Mouse (Mus musculus) layer of hippocampus, postnatal 25 days (tissue): ENCODE data around the gene Itpripl1. TPM values are rescaled to one million over a fixed set of nuclear protein-coding genes. Genes with fewer than 3 reads are reported as not detected.
"Not testable (repeated sequence)": the region's sequence is repeated elsewhere in the genome, so short reads cannot be mapped to it uniquely, and the experiment has no call there.

Source experiments
- DNase-seq, 2 experiments: peaks; one replicate each; pipeline ENCODE4 v3.0.0; 2022; ENCODE audit warnings: mixed read lengths in 2 of 2, low spot score in 1 of 2; ENCODE audit errors: extremely low spot score in 1 of 2
- total RNA-seq, 2 experiments: library from RNA; stranded (reverse); gene quantifications; 2 replicates each; pipeline ENCODE4 v1.2.3; 2021

The Itpripl1 gene
- 1 to 10 TPM; 2.5 to 2.8 TPM for total RNA-seq

DNA sequence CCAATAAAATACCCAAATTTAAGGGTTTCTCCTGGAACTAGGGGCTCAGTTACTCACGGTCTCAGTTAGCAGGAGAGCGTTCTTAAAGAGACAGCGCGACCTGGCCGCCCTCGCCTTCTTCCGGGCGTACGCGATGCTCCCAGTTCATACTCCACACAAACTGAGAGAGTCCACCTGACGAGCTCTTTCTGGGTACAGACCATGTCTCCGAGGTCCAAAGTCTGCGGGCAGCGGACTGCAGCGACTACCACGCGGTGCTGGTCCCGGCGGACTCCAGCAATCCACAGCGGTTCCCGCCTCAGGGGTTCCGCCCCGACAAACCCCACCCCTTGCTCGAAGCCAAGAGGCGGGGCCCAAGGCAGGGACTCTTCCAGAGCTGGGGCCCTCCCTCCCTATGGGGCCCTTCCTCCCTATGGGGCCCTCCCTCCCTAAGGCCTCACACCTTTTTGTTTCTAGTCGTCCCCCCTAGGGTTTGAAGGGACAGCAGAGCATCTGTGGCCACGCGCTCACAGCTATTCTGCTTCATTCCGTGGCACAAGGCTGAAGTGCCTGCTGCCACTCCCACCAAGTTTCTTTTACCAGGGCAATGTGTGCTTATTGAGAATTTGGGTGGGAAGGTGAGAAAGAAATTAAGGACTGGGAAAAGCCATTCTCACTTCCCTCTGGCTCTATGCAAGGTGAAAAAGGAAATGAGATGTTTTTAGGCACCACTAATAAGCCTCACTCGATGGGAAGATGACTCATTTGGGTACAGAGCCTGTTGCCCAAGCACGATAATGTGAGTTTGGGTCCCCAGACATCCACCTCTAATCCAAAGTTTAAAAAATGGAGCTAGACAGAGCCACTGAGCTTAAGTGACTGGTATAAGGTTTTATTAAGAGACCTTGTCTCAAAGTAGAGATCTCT, at the start of gene Itpripl1:
Itpripl1 (minus strand) TSS at position 285 of the 906 bp plus-strand sequence.
- DNase-seq, result peak; percentile 19 to 26

DNA sequence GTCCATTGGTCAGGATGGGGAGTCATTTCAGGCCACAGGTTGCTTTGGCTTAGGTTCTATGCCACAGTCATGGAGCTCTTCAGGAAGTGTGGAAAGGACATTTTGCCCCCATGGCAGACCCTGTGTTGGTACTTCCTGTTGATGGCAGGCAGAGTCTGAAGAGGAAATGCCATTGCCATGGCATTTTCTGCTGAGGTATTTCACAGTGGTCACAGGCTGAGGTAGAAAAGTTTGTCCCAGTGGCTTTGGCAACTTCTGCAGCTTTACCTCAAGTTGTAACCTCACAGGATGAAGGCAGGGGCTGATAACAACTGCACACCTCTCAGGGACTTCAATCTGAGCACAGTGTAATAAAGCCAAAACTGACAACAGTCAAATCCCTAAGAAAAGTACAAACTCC, 46.3 kb upstream of the Itpripl1 start:
- no peak for DNase-seq

DNA sequence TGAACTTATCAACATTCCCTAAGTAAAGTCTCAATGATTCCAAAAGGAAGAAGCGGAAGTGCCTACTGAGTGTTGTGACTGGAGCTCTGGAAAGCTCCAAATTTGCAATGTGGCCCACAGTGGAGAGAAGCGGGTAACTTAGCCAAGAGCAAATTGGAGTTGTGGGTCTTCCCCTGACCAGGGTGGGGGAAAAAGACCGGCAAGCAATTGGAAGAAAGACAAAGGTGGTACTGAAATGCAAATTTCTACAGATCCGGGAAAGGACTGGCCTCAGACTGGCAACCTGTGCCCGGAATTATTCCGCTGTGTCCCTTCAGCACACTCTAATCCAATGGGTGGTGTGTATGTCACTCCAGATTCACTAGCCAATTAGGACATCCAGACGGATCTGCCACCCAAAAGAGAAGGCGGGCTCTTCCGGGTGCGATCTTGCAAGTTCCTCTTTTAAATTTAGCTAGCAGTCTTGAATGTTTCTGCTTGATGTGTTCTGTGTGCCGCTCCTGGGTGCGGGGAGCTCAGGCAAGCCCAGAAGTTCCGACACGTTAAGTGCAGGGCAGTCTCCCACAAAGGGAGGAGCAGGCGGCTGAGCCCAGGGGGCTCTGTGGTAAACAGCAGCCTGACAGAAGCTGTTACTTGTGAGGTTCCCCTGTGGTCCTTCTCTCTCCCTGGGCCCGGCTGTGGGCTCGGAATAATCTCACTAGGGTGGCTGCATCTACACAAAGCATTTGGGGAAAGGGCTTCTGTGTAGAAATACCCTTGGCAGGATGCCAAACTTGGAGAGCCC, 39.5 kb upstream of the Itpripl1 start:
- DNase-seq, result peak; percentile 52 to 61

DNA sequence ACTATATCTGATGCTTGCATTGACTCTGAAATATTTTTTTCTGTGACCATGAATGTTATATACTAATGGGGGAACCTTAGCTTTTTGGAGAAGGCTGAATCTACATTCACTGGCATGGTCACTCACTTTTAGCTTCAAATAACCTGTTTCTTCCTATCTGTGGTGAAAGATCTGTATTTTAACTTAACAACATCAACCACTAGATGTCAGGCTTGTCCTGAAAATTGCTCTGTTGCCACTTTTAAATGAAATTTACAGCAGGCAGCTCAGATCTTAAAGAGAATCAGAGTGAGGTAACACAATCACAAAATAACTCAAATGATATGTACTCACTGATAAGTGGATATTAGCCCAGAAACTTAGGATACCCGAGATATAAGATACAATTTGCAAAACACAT, 23.0 kb upstream of the Itpripl1 start:
- DNase-seq, result not testable (repeated sequence)

DNA sequence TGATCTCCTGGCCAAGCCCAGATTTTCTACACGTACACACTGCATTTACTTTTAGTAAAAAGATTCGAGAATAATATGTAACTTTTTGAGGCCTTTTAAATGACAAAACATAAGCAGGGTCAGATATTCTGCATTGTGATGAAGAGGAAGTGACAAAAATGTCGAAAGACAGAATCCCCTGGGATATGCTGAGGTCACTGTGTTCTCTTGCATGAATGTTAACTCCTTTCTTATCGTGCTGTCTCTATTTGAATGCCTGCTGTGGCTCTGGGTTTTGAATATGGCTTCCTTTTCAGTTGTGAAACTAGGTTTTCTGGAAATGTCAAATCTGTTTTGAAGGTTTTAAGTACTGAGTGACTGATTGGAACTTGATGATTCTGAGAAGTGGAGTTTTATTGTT, 22.4 kb upstream of the Itpripl1 start:
- no peak for DNase-seq

DNA sequence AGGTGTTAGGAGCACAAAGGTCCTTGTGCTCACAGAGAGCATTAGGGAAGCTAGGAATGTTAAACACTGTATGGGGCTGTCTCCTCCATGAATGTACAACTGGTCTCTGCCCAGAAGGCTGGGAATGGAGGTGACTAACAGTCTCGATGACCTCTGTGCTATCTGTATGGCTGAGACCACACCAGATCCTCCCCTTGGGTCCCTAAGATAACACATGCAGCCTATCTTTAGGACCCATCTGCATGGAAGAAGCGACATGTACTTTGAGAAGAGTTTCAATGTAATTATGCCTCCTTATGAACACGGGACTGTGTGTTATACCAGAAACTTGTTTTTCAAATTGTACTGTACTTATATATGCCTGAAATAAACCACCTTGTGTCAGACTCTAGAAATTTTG, 2.5 kb upstream of the Itpripl1 start:
- no peak for DNase-seq

DNA sequence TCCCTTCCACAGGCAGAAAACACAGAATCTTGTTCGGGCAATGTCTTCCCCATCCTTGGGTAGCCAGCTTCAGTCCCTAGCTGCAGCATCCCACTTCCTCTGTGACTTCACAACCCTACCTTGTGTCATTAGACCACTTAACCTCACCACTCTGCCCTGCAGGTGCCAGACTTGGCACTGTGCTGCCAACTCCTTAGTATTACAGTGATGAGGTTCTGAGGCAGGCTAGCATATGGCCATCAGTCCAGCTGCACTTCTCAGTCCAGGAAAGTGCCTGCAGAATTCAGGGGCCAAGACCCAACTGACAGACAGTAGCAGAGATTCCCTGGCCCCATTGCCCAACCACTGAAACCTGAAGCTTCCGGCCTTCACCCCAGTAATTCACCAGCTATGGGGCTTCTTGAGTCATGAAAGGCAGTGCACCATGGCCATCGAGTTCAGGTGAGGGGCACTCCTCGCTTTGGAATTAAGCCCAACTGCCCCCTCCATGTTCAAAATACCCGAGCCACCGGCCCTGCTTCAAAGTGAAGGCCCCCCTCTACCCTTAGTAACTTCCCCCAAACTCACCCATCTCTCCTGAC, 575 bp downstream of the Itpripl1 start:
- DNase-seq, result no peak

DNA sequence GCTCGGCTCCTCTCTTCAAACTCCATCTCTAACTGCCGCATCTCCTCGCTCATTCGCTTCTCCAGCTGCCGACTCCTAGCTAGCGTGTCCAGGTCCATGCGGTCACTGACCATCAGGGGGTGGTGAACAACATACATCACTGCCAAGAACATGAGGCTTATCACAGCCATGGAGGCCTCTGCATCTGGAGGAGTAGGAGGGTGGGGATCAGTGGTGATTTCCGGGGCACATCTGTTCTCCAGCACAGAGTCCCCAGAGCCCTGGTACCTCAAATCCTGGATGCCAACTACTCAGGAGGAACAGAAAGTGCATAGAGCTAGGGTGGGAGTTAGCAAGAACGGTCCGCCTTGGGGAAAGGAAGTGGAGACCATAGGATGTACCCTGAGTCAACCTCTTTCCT, 1.2 kb downstream of the Itpripl1 start:
- no peak for DNase-seq

DNA sequence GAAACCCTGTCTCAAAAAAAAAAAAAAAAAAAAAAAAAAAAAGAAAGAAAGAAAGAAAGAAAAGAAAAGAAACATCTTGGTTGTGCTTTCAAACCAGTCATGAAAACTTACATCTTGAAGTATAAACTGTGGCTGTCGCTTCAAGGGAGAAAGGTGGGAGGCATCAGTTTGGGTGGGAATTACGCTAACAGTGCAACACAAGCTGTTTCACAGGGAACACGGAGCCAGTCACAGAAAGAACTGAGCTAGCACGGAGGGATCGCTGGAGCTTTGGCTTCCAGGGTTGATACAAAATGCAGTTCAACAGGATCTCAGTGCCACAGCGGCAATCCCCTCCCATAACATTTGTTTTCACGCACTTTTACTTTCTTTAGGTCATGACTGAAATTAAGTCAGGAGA, 3.2 kb downstream of the Itpripl1 start:
- DNase-seq, result no peak

DNA sequence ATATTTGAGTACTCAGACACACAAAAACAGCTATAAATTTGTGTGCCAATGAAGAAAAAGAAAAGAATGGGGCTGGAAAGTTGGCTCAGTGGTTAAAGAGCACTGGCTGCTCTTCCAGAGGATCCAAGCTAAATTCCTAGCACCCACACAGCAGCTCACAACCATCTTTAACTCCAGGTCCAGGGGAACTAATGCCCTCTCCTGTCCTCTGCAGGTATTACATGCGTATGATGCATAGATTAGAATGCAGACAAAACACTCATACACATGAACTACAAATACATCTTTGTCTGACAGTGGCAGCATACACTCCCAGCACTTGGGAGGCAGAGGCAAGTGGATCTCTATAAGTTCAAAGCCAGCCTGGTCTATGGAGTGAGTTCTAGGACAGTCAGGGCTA, 3.6 kb downstream of the Itpripl1 start:
- DNase-seq, result no peak

DNA sequence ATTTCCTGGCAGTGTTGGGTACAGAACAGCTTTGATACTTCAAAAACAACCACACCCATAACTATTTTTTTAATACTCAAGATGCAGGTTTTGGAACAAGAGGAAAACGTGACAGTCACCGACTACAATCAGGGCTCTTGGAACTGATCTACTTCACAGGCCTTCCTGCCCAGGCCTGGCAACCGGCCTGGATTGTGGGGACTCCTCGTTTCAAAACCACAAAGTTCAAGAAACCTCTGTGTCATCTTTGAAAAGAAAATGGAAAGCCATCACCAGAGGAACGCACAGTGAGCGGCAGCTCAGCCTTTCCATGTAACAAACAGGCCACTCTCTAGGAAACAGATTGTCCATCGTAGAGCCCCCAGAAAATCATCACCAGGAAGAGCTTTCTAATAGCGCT, 4.1 kb downstream of the Itpripl1 start:
- no peak for DNase-seq

DNA sequence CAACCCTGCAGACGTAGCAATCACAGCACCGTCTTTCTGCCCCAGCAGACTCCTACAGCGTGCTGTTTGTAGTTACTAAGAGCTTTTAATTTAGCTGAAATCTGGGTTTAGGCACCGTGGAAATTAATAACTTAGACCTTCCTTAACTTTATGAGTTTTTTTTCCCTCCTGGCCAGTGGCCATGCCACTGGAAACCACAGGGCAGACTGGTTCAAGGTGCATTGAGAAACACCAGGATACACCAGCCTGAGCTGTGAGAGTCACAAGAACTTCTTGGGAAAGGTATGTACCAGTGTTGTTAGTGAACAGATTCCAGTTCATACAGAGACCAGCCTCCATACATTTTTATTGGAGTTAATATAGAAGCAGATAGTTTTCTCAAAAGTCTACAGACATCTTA, 4.8 kb downstream of the Itpripl1 start:
- DNase-seq, result no peak

DNA sequence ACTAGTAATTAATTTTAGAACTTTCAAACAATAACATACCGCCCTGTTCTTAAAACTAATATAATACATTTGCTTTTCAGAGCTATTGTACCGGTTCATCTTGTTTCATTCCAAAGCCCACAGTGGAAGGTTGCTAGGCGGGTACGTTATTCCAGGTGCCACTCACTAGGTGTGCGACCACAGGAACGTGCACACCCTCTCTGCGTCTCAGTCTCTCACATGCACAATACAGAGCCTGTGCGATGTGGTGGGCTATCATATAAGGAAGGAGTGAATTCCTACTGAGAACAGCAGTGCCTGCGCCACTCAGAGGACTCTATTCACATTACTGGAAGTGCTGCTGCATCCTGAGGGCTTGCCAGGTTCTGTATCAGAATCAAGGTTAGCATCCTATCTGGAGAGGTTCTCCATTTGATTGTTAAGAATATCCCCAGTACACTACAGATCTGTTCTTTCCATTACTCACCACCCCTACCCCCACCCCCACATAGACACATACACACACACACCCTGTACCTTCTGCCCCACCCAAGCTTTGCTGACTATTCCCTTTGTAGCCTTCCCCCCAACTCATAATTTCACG, 5.3 kb downstream of the Itpripl1 start:
- DNase-seq, result no peak

DNA sequence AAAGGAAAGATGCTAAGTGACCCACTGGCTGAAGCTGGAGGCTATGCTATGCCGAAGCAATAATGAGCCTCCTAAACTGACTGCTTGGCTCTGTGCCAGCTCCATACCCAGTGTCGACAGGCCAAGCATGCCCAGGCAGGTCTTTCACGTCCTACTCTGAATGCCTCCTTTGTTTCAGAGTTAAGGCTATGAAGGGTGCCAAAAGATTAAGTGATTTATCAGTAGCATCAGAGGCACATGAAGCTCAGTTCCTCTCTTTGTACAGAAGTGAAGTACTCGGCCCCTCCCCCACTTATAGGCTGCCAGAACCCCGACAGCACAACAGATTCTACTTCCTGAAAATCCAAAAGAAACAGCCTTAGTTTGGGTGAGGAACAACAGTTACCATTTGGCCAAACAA, 6.3 kb downstream of the Itpripl1 start:
- no peak for DNase-seq

DNA sequence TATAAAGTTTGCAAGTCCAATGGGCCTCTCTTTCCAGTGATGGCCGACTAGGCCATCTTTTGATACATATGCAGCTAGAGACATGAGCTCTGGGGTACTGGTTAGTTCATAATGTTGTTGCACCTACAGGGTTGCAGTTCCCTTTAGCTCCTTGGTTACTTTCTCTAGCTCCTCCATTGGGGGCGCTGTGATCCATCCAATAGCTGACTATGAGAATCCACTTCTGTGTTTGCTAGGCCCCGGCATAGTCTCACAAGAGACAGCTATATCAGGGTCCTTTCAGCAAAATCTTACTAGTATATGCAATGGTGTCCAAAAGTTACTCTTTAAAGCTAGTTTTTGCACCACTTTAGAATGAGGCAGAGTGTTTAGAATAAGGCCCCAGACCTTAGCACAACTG, 8.0 kb downstream of the Itpripl1 start:
- DNase-seq, result not testable (repeated sequence)

DNA sequence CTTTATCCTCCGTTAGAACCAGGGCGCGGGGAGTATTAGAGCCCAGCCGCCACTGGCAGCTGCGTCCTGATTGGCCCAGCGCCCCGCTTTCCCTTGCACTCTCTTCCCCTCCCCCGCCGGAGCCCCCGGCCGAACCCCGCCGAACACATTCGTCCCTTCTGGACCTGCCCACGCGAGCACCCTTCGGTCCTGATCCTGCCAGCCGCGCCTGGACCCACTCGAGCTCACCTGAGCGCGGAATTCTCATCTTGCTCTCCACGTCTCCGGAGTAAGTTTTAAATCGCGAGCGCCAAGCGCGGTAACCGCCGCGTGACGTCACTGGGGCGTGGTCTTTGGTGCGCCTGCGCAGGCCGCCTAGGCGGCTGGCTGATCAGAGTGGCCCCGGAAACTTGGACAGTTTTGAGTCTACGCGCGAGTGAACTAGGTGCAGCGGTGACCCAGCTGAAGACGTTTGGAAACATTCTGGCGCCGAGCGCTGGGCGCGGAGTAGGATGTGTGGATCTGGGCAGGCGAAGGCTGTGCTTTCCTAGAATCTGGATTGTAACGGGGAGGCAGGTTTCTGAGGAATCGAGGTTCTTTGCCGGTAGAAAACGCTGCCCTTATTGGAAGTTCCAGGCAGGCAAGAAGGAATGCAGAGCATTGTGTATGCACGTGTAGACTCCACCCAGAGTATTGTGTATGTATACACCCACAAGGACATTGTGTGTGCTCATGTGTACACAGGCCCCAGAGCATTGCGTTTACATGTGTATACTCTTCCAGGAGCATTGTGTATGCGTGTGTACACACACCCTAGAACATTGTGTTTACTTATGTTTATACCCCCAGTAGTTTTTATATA, 9.4 kb downstream of the Itpripl1 start, which contains the start of gene Ncaph:
Ncaph (minus strand) TSS at position 334 of the 841 bp plus-strand sequence.
- peak; percentile 92 to 94 for DNase-seq

DNA sequence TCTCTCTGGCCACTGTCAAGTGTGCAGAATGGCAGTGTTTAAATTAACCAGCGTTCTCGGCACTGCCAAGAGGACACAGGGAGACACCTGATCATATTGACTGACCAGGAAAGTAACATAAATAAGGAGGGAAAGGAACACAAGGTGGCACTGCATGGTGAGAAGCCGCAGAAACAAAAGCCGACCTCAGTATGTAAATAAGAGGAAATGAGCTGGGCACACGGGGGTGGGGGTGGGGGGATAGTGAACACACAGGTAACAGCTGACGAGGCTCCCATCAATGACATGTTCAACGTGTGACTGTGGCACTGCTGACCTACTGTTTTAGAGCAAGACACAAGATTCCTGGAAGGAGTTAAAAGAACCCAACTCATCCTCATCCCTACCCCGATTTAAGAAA, 11.9 kb downstream of the Itpripl1 start:
- DNase-seq, result no peak

DNA sequence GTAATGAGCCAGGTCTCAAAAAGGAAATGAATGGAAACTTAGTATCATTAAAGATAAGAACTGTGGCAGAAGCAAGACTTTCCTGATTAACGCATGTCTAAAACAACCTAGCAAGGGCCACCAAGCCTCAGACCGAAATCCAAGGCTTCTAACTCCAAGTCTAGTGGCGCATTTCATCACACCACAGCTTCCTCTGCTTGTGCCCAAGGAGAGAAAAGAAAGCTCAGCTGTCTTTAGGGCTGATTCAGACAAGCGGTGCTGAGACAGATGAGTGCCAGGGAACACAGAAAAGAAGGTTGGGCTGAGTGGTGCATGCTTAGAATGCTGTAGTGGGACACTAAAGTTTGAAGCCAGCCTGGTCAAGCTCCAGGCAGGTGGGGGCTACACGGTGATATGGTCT, 14.3 kb downstream of the Itpripl1 start:
- no peak for DNase-seq

DNA sequence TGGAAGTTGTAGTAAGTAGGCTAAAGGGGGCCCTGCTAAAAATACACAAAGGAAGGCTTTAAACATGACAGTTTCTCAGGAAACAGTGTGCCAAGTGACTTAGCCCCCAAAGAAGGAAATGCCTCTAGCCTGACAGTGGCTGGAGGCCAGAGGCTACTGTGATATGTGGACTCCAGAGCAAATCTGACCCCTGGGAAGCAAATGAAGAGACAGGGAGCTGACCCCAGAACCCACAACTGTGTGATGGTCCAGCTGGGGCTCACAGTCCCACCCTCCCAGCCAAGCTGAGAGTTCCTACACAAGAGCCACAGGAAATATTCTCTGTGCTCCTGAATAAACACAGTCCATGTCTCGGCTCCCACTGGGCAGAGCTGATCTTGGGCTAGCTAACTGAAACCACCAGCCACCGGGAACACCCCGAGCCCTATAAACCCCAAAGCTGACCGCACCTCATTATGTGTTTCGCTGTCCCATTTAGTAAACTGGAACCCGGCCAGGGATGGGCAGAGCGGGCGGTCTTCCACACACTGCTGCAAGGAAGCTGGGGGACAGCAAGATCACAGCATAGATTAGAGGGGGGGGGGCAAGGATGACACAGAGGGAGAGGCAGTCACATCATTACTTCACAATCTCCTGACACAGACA, 21.5 kb downstream of the Itpripl1 start:
- no peak for DNase-seq
